Mouse (Mus musculus): Measurements from ENCODE around the gene Gpbar1. TPM values are rescaled to one million over a fixed set of nuclear protein-coding genes. Genes with fewer than 3 reads are reported as not detected.

Gpbar1 gene
- polyA plus RNA-seq, 1 experiment, result 1.3 TPM

- no peaks in the 10 kb centered on the region for H3K36me3 ChIP-seq (ENCODE audit: control insufficient read depth, insufficient read depth, low read length)
- H3K27ac ChIP-seq (ENCODE audit: control insufficient read depth, insufficient read depth, low read length), result no peak overlapping the region
- no peak overlapping the region for H3K4me3 ChIP-seq (ENCODE audit: control insufficient read depth, insufficient read depth, low read length)
- 0 out of 2 replicates have a peak, but pooled peaks cover 4% of the 10 kb centered on the region for H3K4me1 ChIP-seq (replicated peaks; ENCODE audit: control insufficient read depth, insufficient read depth, low read length)
- H3K27me3 ChIP-seq (ENCODE audit: control insufficient read depth, insufficient read depth, low read length), result no peaks in the 10 kb centered on the region
- 96% methylated on average over 11 of the region's 11 CpGs for WGBS
- DNase-seq, result no peak
- TF ChIP-seq CTCF (IDR thresholded peaks at IDR 0.05; ENCODE audit: borderline replicate concordance, control insufficient read depth, extremely low read depth, insufficient read depth, low read length, poor library complexity), result no peak
- TF ChIP-seq POLR2A (IDR thresholded peaks at IDR 0.05; ENCODE audit: control insufficient read depth, extremely low read depth, insufficient read depth, low read length, poor library complexity), result no peak
These were observed 14.1 kb downstream of the Gpbar1 start for GRCm38 (mm10) chr1:74292331-74293020.

DNA sequence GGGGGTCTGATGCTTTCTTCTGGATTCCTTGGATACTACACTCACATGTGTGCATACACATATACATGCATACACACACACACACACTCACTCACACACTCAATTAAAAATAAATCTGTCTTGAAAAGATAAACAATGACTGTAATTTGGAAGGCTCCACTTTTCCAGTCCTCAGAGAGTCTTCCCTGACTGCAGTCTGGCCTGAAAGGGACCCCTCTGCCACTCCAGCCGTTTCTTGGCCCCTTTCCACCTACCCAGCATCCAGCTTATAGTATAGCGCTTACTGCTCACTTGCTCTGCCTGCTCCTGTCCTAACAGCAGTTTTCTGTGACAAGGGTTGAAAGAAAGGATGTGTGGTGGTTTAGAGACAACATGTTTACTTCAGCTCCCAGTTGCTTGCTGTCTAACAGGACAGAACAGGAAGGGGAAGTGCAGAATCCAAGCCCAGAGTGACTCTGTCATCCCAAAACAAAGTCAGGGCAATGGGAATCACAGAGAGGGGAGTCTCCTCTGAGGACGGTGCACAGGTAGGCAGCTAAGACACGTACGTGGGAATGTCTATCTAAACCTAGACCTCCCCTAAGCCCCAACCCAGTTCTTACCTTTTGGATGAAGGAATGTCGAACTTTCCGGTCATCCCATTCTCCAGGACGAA is 15.1 kb downstream of the Gpbar1 start:
- Histone ChIP-seq H3K36me3 (ENCODE audit: control insufficient read depth, insufficient read depth, low read length) (no peaks in the 10 kb centered on the region), H3K4me3 (ENCODE audit: control insufficient read depth, insufficient read depth, low read length) (no peak overlapping the region), H3K27ac (ENCODE audit: control insufficient read depth, insufficient read depth, low read length) (no peak overlapping the region), H3K27me3 (ENCODE audit: control insufficient read depth, insufficient read depth, low read length) (no peaks in the 10 kb centered on the region), H3K4me1 (replicated peaks; ENCODE audit: control insufficient read depth, insufficient read depth, low read length) (0 out of 2 replicates have a peak, but pooled peaks cover 4% of the 10 kb centered on the region)
- TF ChIP-seq CTCF (IDR thresholded peaks at IDR 0.05; ENCODE audit: borderline replicate concordance, control insufficient read depth, extremely low read depth, insufficient read depth, low read length, poor library complexity), result no peak
- TF ChIP-seq POLR2A (IDR thresholded peaks at IDR 0.05; ENCODE audit: control insufficient read depth, extremely low read depth, insufficient read depth, low read length, poor library complexity), result no peak
- WGBS, result 94% methylated on average over 8 of the region's 8 CpGs
- DNase-seq, result no peak

DNA sequence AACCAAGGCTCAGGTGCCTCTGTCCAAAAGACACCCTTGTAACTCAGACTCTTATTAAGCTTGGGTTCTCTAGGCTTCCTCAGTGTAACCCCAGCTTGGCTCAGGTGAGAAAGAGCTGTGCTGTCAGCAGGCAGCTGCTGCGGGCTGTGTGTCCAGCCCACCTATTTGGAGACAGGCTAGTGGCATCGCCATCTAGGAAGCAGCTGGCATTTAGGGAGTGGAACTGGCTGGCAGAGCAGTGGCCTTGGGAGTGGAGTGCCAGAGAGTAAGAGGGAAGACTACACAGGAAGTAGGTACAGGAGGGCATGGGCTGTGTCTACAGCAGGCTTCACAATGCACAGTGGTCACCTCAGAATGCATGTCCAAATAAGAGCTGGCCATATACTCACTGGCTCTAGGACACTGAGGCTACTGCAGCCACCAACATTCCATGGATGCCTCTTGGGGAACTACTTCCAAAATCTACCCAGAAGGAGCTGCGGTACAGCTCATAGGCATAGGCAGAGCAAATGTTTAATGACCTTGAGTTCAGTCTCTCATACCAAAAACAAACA is 15.8 kb downstream of the Gpbar1 start:
- Histone ChIP-seq H3K27ac (ENCODE audit: control insufficient read depth, insufficient read depth, low read length) (no peak overlapping the region), H3K4me1 (replicated peaks; ENCODE audit: control insufficient read depth, insufficient read depth, low read length) (0 out of 2 replicates have a peak, but pooled peaks cover 4% of the 10 kb centered on the region), H3K4me3 (ENCODE audit: control insufficient read depth, insufficient read depth, low read length) (no peak overlapping the region), H3K27me3 (ENCODE audit: control insufficient read depth, insufficient read depth, low read length) (no peaks in the 10 kb centered on the region), H3K36me3 (ENCODE audit: control insufficient read depth, insufficient read depth, low read length) (no peaks in the 10 kb centered on the region)
- DNase-seq, result no peak
- TF ChIP-seq POLR2A (IDR thresholded peaks at IDR 0.05; ENCODE audit: control insufficient read depth, extremely low read depth, insufficient read depth, low read length, poor library complexity) (no peak), CTCF (IDR thresholded peaks at IDR 0.05; ENCODE audit: borderline replicate concordance, control insufficient read depth, extremely low read depth, insufficient read depth, low read length, poor library complexity) (no peak)
- WGBS, result 98% methylated on average over 3 of the region's 3 CpGs

GRCm38 (mm10) chr1:74294733-74295455 is 16.5 kb downstream of the Gpbar1 start:
- no peak overlapping the region for H3K27ac ChIP-seq (ENCODE audit: control insufficient read depth, insufficient read depth, low read length)
- no peak for DNase-seq
- WGBS, result 94% methylated on average over 6 of the region's 6 CpGs
- H3K36me3 ChIP-seq (ENCODE audit: control insufficient read depth, insufficient read depth, low read length), result no peaks in the 10 kb centered on the region
- no peaks in the 10 kb centered on the region for H3K27me3 ChIP-seq (ENCODE audit: control insufficient read depth, insufficient read depth, low read length)
- H3K4me3 ChIP-seq (ENCODE audit: control insufficient read depth, insufficient read depth, low read length), result no peak overlapping the region
- H3K4me1 ChIP-seq (replicated peaks; ENCODE audit: control insufficient read depth, insufficient read depth, low read length), result 0 out of 2 replicates have a peak, but pooled peaks cover 8% of the 10 kb centered on the region
- TF ChIP-seq CTCF (IDR thresholded peaks at IDR 0.05; ENCODE audit: borderline replicate concordance, control insufficient read depth, extremely low read depth, insufficient read depth, low read length, poor library complexity) (no peak), POLR2A (IDR thresholded peaks at IDR 0.05; ENCODE audit: control insufficient read depth, extremely low read depth, insufficient read depth, low read length, poor library complexity) (no peak)

GRCm38 (mm10) chr1:74295456-74296171 is 17.3 kb downstream of the Gpbar1 start:
- TF ChIP-seq POLR2A (IDR thresholded peaks at IDR 0.05; ENCODE audit: control insufficient read depth, extremely low read depth, insufficient read depth, low read length, poor library complexity) (no peak), CTCF (IDR thresholded peaks at IDR 0.05; ENCODE audit: borderline replicate concordance, control insufficient read depth, extremely low read depth, insufficient read depth, low read length, poor library complexity) (no peak)
- H3K4me1 ChIP-seq (replicated peaks; ENCODE audit: control insufficient read depth, insufficient read depth, low read length), result 0 out of 2 replicates have a peak, but pooled peaks cover 8% of the 10 kb centered on the region
- 77% methylated on average over 9 of the region's 9 CpGs for WGBS

More at GRCm38 (mm10) chr1:74295456-74296171, 17.3 kb downstream of the Gpbar1 start:
- no peak for DNase-seq
- Histone ChIP-seq H3K4me3 (ENCODE audit: control insufficient read depth, insufficient read depth, low read length) (no peak overlapping the region), H3K36me3 (ENCODE audit: control insufficient read depth, insufficient read depth, low read length) (no peaks in the 10 kb centered on the region), H3K27ac (ENCODE audit: control insufficient read depth, insufficient read depth, low read length) (no peak overlapping the region; the same call in 1 of the 2 replicates), H3K27me3 (ENCODE audit: control insufficient read depth, insufficient read depth, low read length) (no peaks in the 10 kb centered on the region)

Measured in thymus, adult 2 months (tissue).